Mouse (Mus musculus) hindbrain, embryonic 16.5 days (tissue): ENCODE results near the gene Mbd6. TPM values are rescaled to one million over a fixed set of nuclear protein-coding genes. Genes with fewer than 3 reads are reported as not detected.
"Not testable (repeated sequence)": the region's sequence is repeated elsewhere in the genome, so short reads cannot be mapped to it uniquely, and the experiment has no call there.

ENCODE experiments used
- ATAC-seq: fragments of 200-750 bp; cut with Nextera tagmentation; 2 replicates; pipeline ENCODE4 v1.8.0; 2017; ENCODE audit warnings: moderate TSS enrichment, moderate library complexity
- H3K27ac ChIP-seq: fragments of 300-500 bp; sonication (generic); 2 replicates; pipeline ENCODE4 v1.5.1; 2014; ENCODE audit warnings: low read depth, mild to moderate bottlenecking, control low read depth, low read length, moderate library complexity
- H3K27me3 ChIP-seq: fragments of 300-500 bp; sonication (generic); replicated peaks from 2 replicates; pipeline ENCODE4 v1.6.1; 2014; ENCODE audit warnings: low read length; ENCODE audit not compliant: control insufficient read depth, insufficient read depth
- H3K36me3 ChIP-seq: fragments of 300-500 bp; sonication (generic); 2 replicates; pipeline ENCODE4 v1.6.1; 2014; ENCODE audit warnings: mild to moderate bottlenecking, low read length, moderate library complexity, mixed read lengths; ENCODE audit not compliant: control insufficient read depth, insufficient read depth
- H3K4me1 ChIP-seq: fragments of 300-500 bp; sonication (generic); 2 replicates; pipeline ENCODE4 v1.6.1; 2014; ENCODE audit warnings: low read depth, low read length; ENCODE audit not compliant: control insufficient read depth, insufficient read depth
- H3K4me2 ChIP-seq: fragments of 300-500 bp; sonication (generic); 2 replicates; pipeline ENCODE4 v1.6.1; 2014; ENCODE audit warnings: mild to moderate bottlenecking, low read length, control low read depth, moderate library complexity
- H3K4me3 ChIP-seq: fragments of 300-500 bp; sonication (generic); 2 replicates; pipeline ENCODE4 v1.5.1; 2014; ENCODE audit warnings: mild to moderate bottlenecking, low read length, control low read depth, moderate library complexity
- H3K9ac ChIP-seq: fragments of 300-500 bp; sonication (generic); 2 replicates; pipeline ENCODE4 v1.6.1; 2014; ENCODE audit warnings: low read depth, mild to moderate bottlenecking, control low read depth, low read length, moderate library complexity
- H3K9me3 ChIP-seq: fragments of 300-500 bp; sonication (generic); 2 replicates; pipeline ENCODE4 v1.6.1; 2014; ENCODE audit warnings: mild to moderate bottlenecking, low read length, moderate library complexity; ENCODE audit not compliant: control insufficient read depth
- WGBS: fragments of 180-500 bp; shearing (Covaris S2); extraction: QIAGEN DNeasy Blood & Tissue Kit; methylation state at CpG from one replicate; pipeline ENCODE4 v1.1.7; 2014; 5-methylcytosine and 5-hydroxymethylcytosine counted together
- polyA plus RNA-seq: library from polyadenylated mRNA; unstranded; fragments of >200 nt; fragmentation: Nextera tagmentation; extraction: Ambion mirVana; gene quantifications from 2 replicates; pipeline ENCODE4 v1.2.1, GENCODE M21; 2015

Mbd6 gene
- polyA plus RNA-seq, 1 experiment from 2014 or later = 11.2 TPM

GRCm38 (mm10) chr10:127318009-127318408, 29.2 kb upstream of the Mbd6 start:
- 57% methylated on average over 4 of the region's 4 CpGs for WGBS
- no peak overlapping the region for H3K9ac ChIP-seq
- H3K9me3 ChIP-seq = no peaks in the 10 kb centered on the region
- H3K4me2 ChIP-seq = no peak overlapping the region
- H3K4me1 ChIP-seq = no peaks in the 10 kb centered on the region
- H3K27me3 ChIP-seq = peaks cover 5% of the 10 kb centered on the region; the same call in 1 of the 2 replicates
- no peak overlapping the region for H3K4me3 ChIP-seq
- H3K36me3 ChIP-seq = no peaks in the 10 kb centered on the region
- no peak for ATAC-seq
- H3K27ac ChIP-seq = no peak overlapping the region

DNA sequence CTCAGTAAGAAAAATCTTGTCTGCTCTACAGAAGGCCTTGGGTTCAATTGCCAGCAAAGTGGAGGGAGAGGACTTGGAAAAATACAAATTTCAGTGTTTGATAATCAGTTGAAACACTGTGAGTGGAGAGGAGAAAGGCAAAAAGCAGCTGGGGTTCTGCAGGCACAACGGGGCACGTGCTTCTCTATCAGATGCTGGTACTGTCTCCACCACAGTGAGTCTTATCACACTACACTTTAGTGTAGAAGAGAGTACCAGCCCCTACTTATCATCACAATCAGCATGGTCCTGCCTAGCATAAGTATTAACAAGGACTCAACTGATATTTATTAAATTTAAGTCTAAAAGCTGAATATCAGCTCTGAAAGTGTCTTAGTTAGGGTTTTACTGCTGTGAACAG, 28.5 kb upstream of the Mbd6 start:
- H3K4me1 ChIP-seq = peaks cover 4% of the 10 kb centered on the region; the same call in 1 of the 2 replicates
- no peak for ATAC-seq
- no peak overlapping the region for H3K4me3 ChIP-seq
- no peaks in the 10 kb centered on the region for H3K9me3 ChIP-seq
- H3K36me3 ChIP-seq = no peaks in the 10 kb centered on the region
- 0 out of 2 replicates have a peak, but pooled peaks cover 2% of the 10 kb centered on the region for H3K27me3 ChIP-seq
- H3K4me2 ChIP-seq = no peak overlapping the region
- WGBS = 77% methylated on average over 2 of the region's 2 CpGs
- no peak overlapping the region for H3K27ac ChIP-seq
- H3K9ac ChIP-seq = no peak overlapping the region

DNA sequence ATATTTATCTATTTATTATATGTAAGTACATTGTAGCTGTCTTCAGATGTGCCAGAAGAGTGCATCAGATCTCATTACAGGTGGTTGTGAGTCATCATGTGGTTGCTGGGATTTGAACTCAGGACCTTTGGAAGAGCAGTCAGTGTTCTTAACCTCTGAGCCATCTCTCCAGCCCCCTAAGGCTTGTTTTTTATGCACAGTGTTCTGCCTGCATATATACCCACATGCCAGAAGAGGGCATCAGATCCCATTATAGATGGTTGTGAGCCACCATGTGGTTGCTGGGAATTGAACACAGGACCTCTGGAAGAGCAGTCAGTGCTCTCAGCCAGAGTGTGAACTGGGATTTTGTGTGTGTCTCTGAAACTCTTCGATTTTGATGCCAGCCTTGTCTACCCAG, 26.1 kb upstream of the Mbd6 start:
- not testable (repeated sequence) for H3K9me3 ChIP-seq, H3K36me3 ChIP-seq, H3K27me3 ChIP-seq, ATAC-seq, H3K4me2 ChIP-seq, H3K4me3 ChIP-seq, H3K27ac ChIP-seq, H3K9ac ChIP-seq
- WGBS = 90% methylated on average over 1 of the region's 1 CpGs
- H3K4me1 ChIP-seq = peaks cover 14% of the 10 kb centered on the region

GRCm38 (mm10) chr10:127313516-127313915, 24.7 kb upstream of the Mbd6 start:
- H3K4me3 ChIP-seq, H3K27ac ChIP-seq, H3K9ac ChIP-seq, ATAC-seq, H3K4me2 ChIP-seq, H3K9me3 ChIP-seq, H3K36me3 ChIP-seq, H3K27me3 ChIP-seq: not testable (repeated sequence)
- H3K4me1 ChIP-seq = peaks cover 14% of the 10 kb centered on the region
- WGBS = 90% methylated on average over 5 of the region's 5 CpGs

GRCm38 (mm10) chr10:127312858-127313257, 24.0 kb upstream of the Mbd6 start:
- Histone ChIP-seq H3K4me1 (peaks cover 14% of the 10 kb centered on the region), H3K4me2 (no peak overlapping the region), H3K9me3 (no peaks in the 10 kb centered on the region), H3K4me3 (no peak overlapping the region), H3K36me3 (peaks cover 9% of the 10 kb centered on the region), H3K27me3 (no peaks in the 10 kb centered on the region), H3K27ac (no peak overlapping the region), H3K9ac (no peak overlapping the region)
- WGBS = 81% methylated on average over 4 of the region's 4 CpGs
- no peak for ATAC-seq

DNA sequence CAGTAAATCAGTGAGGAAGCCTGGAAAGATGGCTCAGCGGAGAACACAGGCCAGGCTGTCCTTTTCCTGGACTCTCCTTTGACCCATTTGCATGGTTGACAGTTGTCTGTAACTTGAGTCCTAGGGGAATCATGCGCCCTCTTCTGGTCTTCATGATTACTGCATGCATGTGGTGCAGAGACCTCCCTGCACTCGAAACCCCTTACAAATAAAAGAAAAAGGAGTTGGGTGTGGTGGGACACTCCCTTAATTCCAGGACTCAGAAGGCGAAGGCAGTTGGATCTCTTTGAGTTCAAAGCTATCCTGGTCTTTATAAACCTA, 23.5 kb upstream of the Mbd6 start:
- peak overlapping the region; percentile 66 for H3K9ac ChIP-seq
- H3K27me3 ChIP-seq = no peaks in the 10 kb centered on the region
- H3K4me2 ChIP-seq = peak overlapping the region; percentile 72
- H3K9me3 ChIP-seq = no peaks in the 10 kb centered on the region
- 2% methylated on average over 4 of the region's 4 CpGs for WGBS
- peak overlapping the region; percentile 75 for H3K27ac ChIP-seq
- peak overlapping the region; percentile 58 for H3K4me3 ChIP-seq
- ATAC-seq = peak; percentile 10
- peaks cover 14% of the 10 kb centered on the region for H3K36me3 ChIP-seq
- peaks cover 14% of the 10 kb centered on the region for H3K4me1 ChIP-seq

GRCm38 (mm10) chr10:127311476-127312355, 22.9 kb upstream of the Mbd6 start, which contains the start of gene Mars:
TSS of gene Mars (minus strand) at chr10:127311786.
- peaks cover 14% of the 10 kb centered on the region for H3K36me3 ChIP-seq
- H3K27ac ChIP-seq = peak within 1 kb of the TSS; percentile 75
- H3K9ac ChIP-seq = peak within 1 kb of the TSS; percentile 71
- peak within 1 kb of the TSS; percentile 58 for H3K4me3 ChIP-seq
- peaks cover 14% of the 10 kb centered on the region for H3K4me1 ChIP-seq
- WGBS = under 1% methylated on average over 65 of the region's 65 CpGs
- H3K9me3 ChIP-seq = no peaks in the 10 kb centered on the region
- H3K4me2 ChIP-seq = peak within 1 kb of the TSS; percentile 84
- peak; percentile 97 for ATAC-seq
- no peaks in the 10 kb centered on the region for H3K27me3 ChIP-seq

- H3K27ac ChIP-seq = peak overlapping the region; percentile 57; the same call in 1 of the 2 replicates
- H3K27me3 ChIP-seq = no peaks in the 10 kb centered on the region
- H3K4me2 ChIP-seq = peak overlapping the region; percentile 84
- H3K4me3 ChIP-seq = peak overlapping the region; percentile 58
- ATAC-seq = peak; percentile 22
- peaks cover 14% of the 10 kb centered on the region for H3K4me1 ChIP-seq
- WGBS = 38% methylated on average over 23 of the region's 23 CpGs
- no peaks in the 10 kb centered on the region for H3K9me3 ChIP-seq
- H3K36me3 ChIP-seq = peaks cover 19% of the 10 kb centered on the region
- peak overlapping the region; percentile 71 for H3K9ac ChIP-seq
These were observed 22.0 kb upstream of the Mbd6 start for GRCm38 (mm10) chr10:127310523-127311475.

DNA sequence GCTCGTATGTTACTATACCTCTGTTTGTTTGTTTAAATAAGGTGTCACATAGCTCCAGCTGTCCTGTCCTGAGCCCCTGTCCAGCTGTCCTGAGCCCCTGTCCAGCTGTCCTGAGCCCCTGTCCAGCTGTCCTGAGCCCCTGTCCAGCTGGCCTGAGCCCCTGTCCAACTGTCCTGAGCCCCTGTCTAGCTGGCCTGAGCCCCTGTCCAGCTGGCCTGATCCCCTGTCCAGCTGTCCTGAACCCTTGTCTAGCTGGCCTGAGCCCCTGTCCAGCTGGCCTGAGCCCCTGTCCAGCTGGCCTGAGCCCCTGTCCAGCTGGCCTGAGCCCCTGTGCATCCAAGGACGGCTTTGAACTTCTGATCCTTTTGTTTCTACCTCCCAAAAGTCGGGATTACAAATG, 20.3 kb upstream of the Mbd6 start:
- not testable (repeated sequence) for H3K4me2 ChIP-seq, H3K27me3 ChIP-seq, H3K4me3 ChIP-seq, H3K9me3 ChIP-seq, H3K27ac ChIP-seq, H3K9ac ChIP-seq, ATAC-seq
- peaks cover 14% of the 10 kb centered on the region for H3K4me1 ChIP-seq
- H3K36me3 ChIP-seq = peaks cover 24% of the 10 kb centered on the region
- WGBS = 91% methylated on average over 3 of the region's 3 CpGs
